Mouse (Mus musculus): ENCODE measurements around the gene Klk9. TPM values are rescaled to one million over a fixed set of nuclear protein-coding genes. Genes with fewer than 3 reads are reported as not detected.

Gene Klk9
- polyA plus RNA-seq (2012; fragmentation: generic; extraction: Trizol), result not detected

DNA sequence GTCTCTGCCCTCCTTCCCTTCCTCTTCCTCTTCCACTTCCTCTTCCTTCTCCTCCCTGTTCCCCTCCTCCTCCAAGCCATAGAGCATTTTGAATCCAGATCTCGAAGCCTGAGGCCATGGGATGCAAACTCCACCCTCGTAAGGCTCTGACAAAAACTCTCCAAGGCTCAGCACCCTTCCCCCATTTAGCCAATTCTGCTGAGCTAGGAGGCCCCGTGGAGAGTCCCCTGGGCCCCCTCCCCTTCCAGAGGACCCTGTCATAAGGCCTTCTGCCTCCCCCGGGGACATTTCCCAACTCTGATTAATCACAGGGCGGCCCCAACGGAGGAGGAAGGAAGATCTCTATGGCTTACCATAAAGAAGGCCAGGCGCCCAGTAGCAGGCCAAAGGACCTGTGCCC, at the start of gene Klk9:
Klk9 (plus strand) TSS at position 301 of the 400 bp plus-strand sequence.
- H3K36me3 ChIP-seq (ENCODE audit: control insufficient read depth, insufficient read depth), result no peaks in the 10 kb centered on the region
- H3K79me2 ChIP-seq (ENCODE audit: control insufficient read depth, insufficient read depth), result no peaks in the 10 kb centered on the region
- no peak within 1 kb of the TSS for H3K4me2 ChIP-seq (ENCODE audit: low read depth)
- no peaks in the 10 kb centered on the region for H3K27me3 ChIP-seq (ENCODE audit: control insufficient read depth, insufficient read depth, insufficient read length)
- TF ChIP-seq REST (IDR thresholded peaks at IDR 0.05; ENCODE audit: insufficient read depth, insufficient read length), result no peak
- no peak for TF ChIP-seq CEBPB (IDR thresholded peaks at IDR 0.05; ENCODE audit: insufficient read depth, poor library complexity, severe bottlenecking)
- no peak for TF ChIP-seq POLR2AphosphoS2 (IDR thresholded peaks at IDR 0.05; ENCODE audit: insufficient read length, low read depth)
- no peak for TF ChIP-seq USF1 (IDR thresholded peaks at IDR 0.05; ENCODE audit: low read depth)
- TF ChIP-seq SRF (IDR thresholded peaks at IDR 0.05; ENCODE audit: control insufficient read depth, insufficient read length, low read depth), result no peak
- no peak for TF ChIP-seq TCF12 (IDR thresholded peaks at IDR 0.05; ENCODE audit: insufficient read depth, poor library complexity, severe bottlenecking)
- TF ChIP-seq TCF3 (IDR thresholded peaks at IDR 0.05; ENCODE audit: insufficient read length, low read depth), result no peak
- no peak for TF ChIP-seq MYOG (IDR thresholded peaks at IDR 0.05; ENCODE audit: control insufficient read depth in 1 of 3, insufficient read depth in 1 of 3, insufficient read length in 2 of 3, low read depth in 2 of 3)
- no peak for TF ChIP-seq MAX (IDR thresholded peaks at IDR 0.05; ENCODE audit: low read depth)
- no peak for TF ChIP-seq MYOD1 (IDR thresholded peaks at IDR 0.05; ENCODE audit: control insufficient read depth in 1 of 3, insufficient read length in 2 of 3, low read depth in 2 of 3)
- H3ac ChIP-seq (ENCODE audit: control insufficient read depth, insufficient read length), result no peak within 1 kb of the TSS
- H3K4me3 ChIP-seq, result no peak within 1 kb of the TSS

DNA sequence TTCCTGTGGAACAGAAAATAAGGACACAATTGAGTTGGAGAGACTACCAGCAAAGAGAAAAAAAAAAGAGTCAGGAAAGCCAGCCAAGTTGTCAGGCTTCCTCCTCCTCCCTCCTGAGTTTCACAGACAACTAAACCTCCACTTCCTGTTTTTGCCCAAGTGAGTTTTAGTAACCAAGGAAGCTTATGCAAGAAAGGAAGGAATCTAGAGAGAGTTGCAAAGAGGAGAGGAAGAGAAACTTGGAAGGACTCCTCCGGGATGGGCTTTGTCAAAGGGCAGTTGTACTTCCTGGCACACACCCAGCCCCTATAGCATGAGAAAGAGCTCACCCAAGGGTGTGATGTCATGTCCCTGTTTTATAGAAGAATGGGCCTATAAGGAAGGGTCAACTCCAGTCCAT, 43.9 kb upstream of the Klk9 start:
- Histone ChIP-seq H3K79me2 (ENCODE audit: control insufficient read depth, insufficient read depth) (no peaks in the 10 kb centered on the region), H3K4me2 (ENCODE audit: low read depth) (no peak overlapping the region), H3K27me3 (ENCODE audit: control insufficient read depth, insufficient read depth, insufficient read length) (no peaks in the 10 kb centered on the region), H3K36me3 (ENCODE audit: control insufficient read depth, insufficient read depth) (no peaks in the 10 kb centered on the region), H3K4me3 (no peak overlapping the region), H3ac (ENCODE audit: control insufficient read depth, insufficient read length) (no peak overlapping the region)
- no peak for TF ChIP-seq TCF12 (IDR thresholded peaks at IDR 0.05; ENCODE audit: insufficient read depth, poor library complexity, severe bottlenecking)
- no peak for TF ChIP-seq TCF3 (IDR thresholded peaks at IDR 0.05; ENCODE audit: insufficient read length, low read depth)
- no peak for TF ChIP-seq MAX (IDR thresholded peaks at IDR 0.05; ENCODE audit: low read depth)
- TF ChIP-seq USF1 (IDR thresholded peaks at IDR 0.05; ENCODE audit: low read depth), result no peak
- no peak for TF ChIP-seq CEBPB (IDR thresholded peaks at IDR 0.05; ENCODE audit: insufficient read depth, poor library complexity, severe bottlenecking)
- no peak for TF ChIP-seq REST (IDR thresholded peaks at IDR 0.05; ENCODE audit: insufficient read depth, insufficient read length)
- TF ChIP-seq POLR2A (IDR thresholded peaks at IDR 0.05; ENCODE audit: insufficient read length, low read depth), result no peak
- TF ChIP-seq MYOG (IDR thresholded peaks at IDR 0.05; ENCODE audit: control insufficient read depth in 1 of 3, insufficient read depth in 1 of 3, insufficient read length in 2 of 3, low read depth in 2 of 3), result no peak
- no peak for TF ChIP-seq POLR2AphosphoS2 (IDR thresholded peaks at IDR 0.05; ENCODE audit: insufficient read length, low read depth)
- TF ChIP-seq SRF (IDR thresholded peaks at IDR 0.05; ENCODE audit: control insufficient read depth, insufficient read length, low read depth), result no peak

DNA sequence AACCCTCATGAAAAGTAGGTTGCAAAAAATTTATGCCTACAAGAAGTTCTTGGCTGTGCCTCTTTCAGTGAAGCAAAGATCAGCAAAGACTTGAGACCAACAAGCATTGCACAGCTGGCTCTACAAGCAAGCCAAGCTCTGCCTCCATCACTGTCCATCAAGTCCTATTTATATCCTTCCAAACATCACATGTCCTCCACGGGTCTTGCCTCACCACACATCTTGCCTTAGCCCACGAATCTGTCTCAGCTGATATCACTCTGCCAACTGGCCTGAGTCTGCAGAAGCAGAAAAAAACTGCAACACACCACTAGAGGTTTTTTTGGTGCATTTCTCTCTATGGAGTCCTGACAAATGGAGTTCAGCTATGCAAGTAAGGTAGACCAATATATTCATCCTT, 38.9 kb upstream of the Klk9 start:
- H3ac ChIP-seq (ENCODE audit: control insufficient read depth, insufficient read length), result no peak overlapping the region
- H3K36me3 ChIP-seq (ENCODE audit: control insufficient read depth, insufficient read depth), result no peaks in the 10 kb centered on the region
- H3K27me3 ChIP-seq (ENCODE audit: control insufficient read depth, insufficient read depth, insufficient read length), result no peaks in the 10 kb centered on the region
- TF ChIP-seq CEBPB (IDR thresholded peaks at IDR 0.05; ENCODE audit: insufficient read depth, poor library complexity, severe bottlenecking) (no peak), MYOD1 (IDR thresholded peaks at IDR 0.05; ENCODE audit: control insufficient read depth in 1 of 3, insufficient read length in 2 of 3, low read depth in 2 of 3) (no peak), MYOG (IDR thresholded peaks at IDR 0.05; ENCODE audit: control insufficient read depth in 1 of 3, insufficient read depth in 1 of 3, insufficient read length in 2 of 3, low read depth in 2 of 3) (no peak), POLR2AphosphoS2 (IDR thresholded peaks at IDR 0.05; ENCODE audit: insufficient read length, low read depth) (no peak), SRF (IDR thresholded peaks at IDR 0.05; ENCODE audit: control insufficient read depth, insufficient read length, low read depth) (no peak), POLR2A (IDR thresholded peaks at IDR 0.05; ENCODE audit: insufficient read length, low read depth) (no peak), E2F4 (IDR thresholded peaks at IDR 0.05; ENCODE audit: insufficient read depth) (no peak)
- H3K4me3 ChIP-seq, result no peak overlapping the region
- H3K79me2 ChIP-seq (ENCODE audit: control insufficient read depth, insufficient read depth), result no peaks in the 10 kb centered on the region
- no peak overlapping the region for H3K4me2 ChIP-seq (ENCODE audit: low read depth)

DNA sequence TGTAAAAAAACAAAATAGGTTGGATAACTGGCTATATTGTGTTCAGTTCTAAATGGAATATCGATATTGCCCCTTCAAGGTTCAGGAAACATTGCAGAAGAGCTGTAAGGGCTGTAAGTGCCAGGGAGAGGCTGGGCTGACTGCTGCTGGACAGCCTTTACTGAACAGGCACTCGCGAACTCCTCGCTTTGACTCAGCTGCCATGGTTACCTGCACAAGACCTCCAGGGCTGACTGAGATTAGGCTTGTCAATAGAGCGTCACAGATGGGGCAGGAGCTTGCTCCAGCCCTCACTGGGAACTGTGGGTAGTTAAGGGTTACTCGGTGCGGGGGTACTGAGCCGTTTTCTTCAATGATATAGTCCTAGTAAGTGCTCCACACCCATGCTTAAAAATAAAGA, 25.2 kb upstream of the Klk9 start:
- Histone ChIP-seq H3K4me3 (no peak overlapping the region), H3K36me3 (ENCODE audit: control insufficient read depth, insufficient read depth) (no peaks in the 10 kb centered on the region), H3K27me3 (ENCODE audit: control insufficient read depth, insufficient read depth, insufficient read length) (no peaks in the 10 kb centered on the region), H3ac (ENCODE audit: control insufficient read depth, insufficient read length) (no peak overlapping the region), H3K79me2 (ENCODE audit: control insufficient read depth, insufficient read depth) (no peaks in the 10 kb centered on the region), H3K4me2 (ENCODE audit: low read depth) (no peak overlapping the region)
- no peak for TF ChIP-seq MAX (IDR thresholded peaks at IDR 0.05; ENCODE audit: low read depth)
- TF ChIP-seq REST (IDR thresholded peaks at IDR 0.05; ENCODE audit: insufficient read depth, insufficient read length), result no peak
- no peak for TF ChIP-seq MYOG (IDR thresholded peaks at IDR 0.05; ENCODE audit: control insufficient read depth in 1 of 3, insufficient read depth in 1 of 3, insufficient read length in 2 of 3, low read depth in 2 of 3)
- TF ChIP-seq TCF12 (IDR thresholded peaks at IDR 0.05; ENCODE audit: insufficient read depth, poor library complexity, severe bottlenecking), result no peak
- TF ChIP-seq E2F4 (IDR thresholded peaks at IDR 0.05; ENCODE audit: insufficient read depth), result no peak
- TF ChIP-seq CEBPB (IDR thresholded peaks at IDR 0.05; ENCODE audit: insufficient read depth, poor library complexity, severe bottlenecking), result no peak
- TF ChIP-seq SRF (IDR thresholded peaks at IDR 0.05; ENCODE audit: control insufficient read depth, insufficient read length, low read depth), result no peak
- TF ChIP-seq TCF3 (IDR thresholded peaks at IDR 0.05; ENCODE audit: insufficient read length, low read depth), result no peak
- TF ChIP-seq POLR2AphosphoS2 (IDR thresholded peaks at IDR 0.05; ENCODE audit: insufficient read length, low read depth), result no peak

DNA sequence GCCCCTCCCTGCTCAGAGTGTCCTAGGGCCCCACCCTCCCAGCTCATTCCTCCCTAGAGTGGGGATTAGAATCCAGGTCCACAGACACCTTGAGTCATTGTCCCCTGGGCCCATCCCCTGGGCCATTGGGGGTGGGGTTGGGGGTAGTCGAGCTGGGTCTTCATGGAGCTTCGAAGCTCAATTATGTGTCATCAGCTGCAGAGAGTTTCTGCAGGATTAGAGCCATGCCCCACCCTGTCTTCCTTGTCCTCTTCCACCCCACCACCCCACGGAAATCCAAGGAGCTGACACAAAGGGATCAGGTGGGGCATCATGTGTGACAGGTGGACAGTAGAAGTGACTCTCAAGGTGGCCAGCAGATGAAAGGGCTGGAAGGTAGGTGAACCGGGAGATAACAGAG, 23.1 kb upstream of the Klk9 start, which contains the start of gene Klk12:
Klk12 (plus strand) TSS at position 301 of the 400 bp plus-strand sequence.
- Histone ChIP-seq H3K4me3 (no peak within 1 kb of the TSS), H3K27me3 (ENCODE audit: control insufficient read depth, insufficient read depth, insufficient read length) (no peaks in the 10 kb centered on the region), H3ac (ENCODE audit: control insufficient read depth, insufficient read length) (no peak within 1 kb of the TSS), H3K4me2 (ENCODE audit: low read depth) (no peak within 1 kb of the TSS), H3K36me3 (ENCODE audit: control insufficient read depth, insufficient read depth) (no peaks in the 10 kb centered on the region), H3K79me2 (ENCODE audit: control insufficient read depth, insufficient read depth) (no peaks in the 10 kb centered on the region)
- TF ChIP-seq USF1 (IDR thresholded peaks at IDR 0.05; ENCODE audit: low read depth), result no peak
- no peak for TF ChIP-seq REST (IDR thresholded peaks at IDR 0.05; ENCODE audit: insufficient read depth, insufficient read length)
- no peak for TF ChIP-seq POLR2AphosphoS2 (IDR thresholded peaks at IDR 0.05; ENCODE audit: insufficient read length, low read depth)
- no peak for TF ChIP-seq CEBPB (IDR thresholded peaks at IDR 0.05; ENCODE audit: insufficient read depth, poor library complexity, severe bottlenecking)
- TF ChIP-seq POLR2A (IDR thresholded peaks at IDR 0.05; ENCODE audit: insufficient read length, low read depth), result no peak
- TF ChIP-seq TCF12 (IDR thresholded peaks at IDR 0.05; ENCODE audit: insufficient read depth, poor library complexity, severe bottlenecking), result no peak
- TF ChIP-seq MYOD1 (IDR thresholded peaks at IDR 0.05; ENCODE audit: control insufficient read depth in 1 of 3, insufficient read length in 2 of 3, low read depth in 2 of 3), result no peak
- TF ChIP-seq TCF3 (IDR thresholded peaks at IDR 0.05; ENCODE audit: insufficient read length, low read depth), result no peak

All from myocyte (in vitro differentiated cells).